Mouse (Mus musculus) heart, postnatal 10 days (tissue): ENCODE measurements around the gene Ovch2. TPM values are rescaled to one million over a fixed set of nuclear protein-coding genes. Genes with fewer than 3 reads are reported as not detected.
A peak's percentile ranks its signal among the peaks of the same experiment; 100 is the strongest.
"Not testable (repeated sequence)": the region's sequence is repeated elsewhere in the genome, so short reads cannot be mapped to it uniquely, and the experiment has no call there.

Experiments used
- DNase-seq, 2 experiments: peaks; one replicate each; pipeline ENCODE4 v3.0.0; 2021
- intact Hi-C: fragments of 180-260 bp; cut with DNase I; formaldehyde crosslinking; loops from one replicate; pipeline ENCODE4 v1.15.1; 2025
- total RNA-seq, 2 experiments: library from RNA; stranded (reverse); gene quantifications; 2 replicates each; pipeline ENCODE4 v1.2.3; 2021

Gene Ovch2
- total RNA-seq: not detected

DNA sequence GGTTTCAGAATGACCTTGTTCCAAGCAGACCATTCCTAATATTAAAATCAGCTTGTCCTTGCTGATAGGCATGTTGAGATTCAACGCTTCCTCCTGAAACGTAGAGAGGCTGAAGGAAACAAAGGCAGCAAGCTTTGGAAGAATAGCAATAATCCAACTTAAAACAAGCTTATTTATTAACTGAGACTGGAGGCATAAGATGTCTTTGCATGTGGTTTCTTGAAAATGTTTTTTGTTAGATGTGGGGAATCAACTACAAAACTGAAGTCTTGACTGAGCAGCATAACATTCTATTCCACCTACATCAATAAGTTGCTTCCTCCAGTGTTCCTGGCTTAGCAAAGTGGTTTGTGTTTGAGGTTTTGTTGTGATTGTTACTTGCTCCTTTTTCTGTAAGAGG is at the start of gene Ovch2:
Gene Ovch2 (minus strand): TSS at position 101 of the 400 bp plus-strand sequence.
- intact Hi-C loops: no loop called here
- DNase-seq: no peak

GRCm38 (mm10) chr7:107847390-107847789 is 46.4 kb upstream of the Ovch2 start, which contains the start of gene Olfr470:
Olfr470 (minus strand) TSS chr7:107847490.
- intact Hi-C loops: not testable (repeated sequence)

DNA sequence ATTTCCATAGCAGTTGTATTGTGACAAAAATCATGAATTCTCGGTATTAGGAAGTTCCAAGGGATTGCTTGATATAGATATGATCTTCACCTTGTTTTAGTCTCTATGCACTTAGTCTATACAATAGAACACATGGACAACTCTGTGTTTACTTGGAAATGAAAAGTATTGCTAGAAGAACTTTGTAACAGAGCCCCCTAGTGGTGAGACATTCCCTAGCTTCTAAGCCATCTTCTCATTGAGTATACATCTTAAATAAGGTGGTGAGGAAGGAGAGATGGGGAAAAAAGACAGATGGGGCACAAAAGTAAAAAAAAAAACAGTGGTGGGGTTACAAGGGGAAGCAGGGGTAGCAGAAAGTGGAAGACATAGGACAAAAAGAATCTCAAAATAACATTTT is 40.7 kb upstream of the Ovch2 start:
- intact Hi-C loops: no loop called here
- DNase-seq: peak in 1 of 2 experiments; percentile 2

More at GRCm38 (mm10) chr7:107847390-107847789, 46.4 kb upstream of the Ovch2 start, which contains the start of gene Olfr470:
- DNase-seq: not testable (repeated sequence)

DNA sequence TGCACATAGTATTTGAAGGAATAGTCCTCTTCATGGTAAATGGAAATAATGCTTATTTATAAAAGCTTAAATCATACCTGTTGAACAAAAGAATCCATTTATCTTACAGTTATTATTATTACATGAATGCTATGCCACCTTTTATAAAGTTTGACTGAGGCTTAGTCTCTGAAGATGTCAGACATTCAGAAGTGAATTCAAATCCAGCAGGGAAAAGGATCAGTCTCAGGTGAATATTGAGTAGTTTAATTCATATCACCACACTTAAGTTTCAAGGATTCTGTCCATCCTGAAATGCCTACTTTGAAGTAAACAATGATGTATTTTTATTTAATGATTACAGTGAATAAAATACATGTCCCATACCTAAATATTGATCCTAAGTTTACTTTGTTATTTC is 24.4 kb upstream of the Ovch2 start, which contains the start of gene Olfr469:
Gene Olfr469 (minus strand): TSS at position 101 of the 400 bp plus-strand sequence.
- intact Hi-C loops: not testable (repeated sequence)

DNA sequence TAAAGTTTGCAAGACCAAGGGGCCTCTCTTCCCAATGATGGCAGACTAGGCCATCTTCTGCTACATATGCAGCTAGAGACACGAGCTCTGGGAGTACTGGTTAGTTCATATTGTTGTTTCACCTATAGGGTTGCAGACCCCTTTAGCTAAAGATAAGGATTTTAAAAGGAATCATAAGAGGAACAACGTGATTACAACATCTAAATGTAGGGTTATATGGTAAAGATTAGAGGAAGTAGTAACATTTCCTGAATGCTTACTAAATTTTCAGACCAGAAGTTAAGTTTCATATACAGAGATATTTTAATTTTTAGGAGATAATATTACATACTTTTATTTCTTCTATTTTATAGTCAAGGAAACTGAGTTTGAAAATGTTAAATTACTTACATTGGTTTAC is 22.9 kb upstream of the Ovch2 start:
- DNase-seq, intact Hi-C loops: not testable (repeated sequence)

More for the DNA sequence above, 24.4 kb upstream of the Ovch2 start, which contains the start of gene Olfr469:
- DNase-seq: not testable (repeated sequence)

- intact Hi-C loops: no loop called here
- no peak for DNase-seq
Measured at GRCm38 (mm10) chr7:107819442-107819841, 18.4 kb upstream of the Ovch2 start.

DNA sequence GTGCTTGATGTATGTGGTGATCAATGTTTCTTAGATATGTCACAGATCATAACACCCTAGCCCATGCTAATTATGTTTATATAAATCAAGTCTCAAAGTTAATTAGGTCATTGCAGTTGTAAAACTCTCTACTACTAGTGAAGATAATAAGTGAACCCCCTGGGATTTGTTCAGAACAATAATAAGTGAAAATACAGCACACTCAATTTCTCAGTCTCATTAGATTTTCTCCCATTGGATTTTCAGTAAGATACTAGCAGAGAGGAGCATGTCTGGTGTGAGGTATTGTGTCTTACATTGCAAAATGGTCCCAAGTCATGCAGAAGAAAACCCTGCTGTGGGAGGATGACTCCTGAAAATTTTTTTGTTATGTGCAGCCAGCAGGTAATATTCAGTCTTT is 11.0 kb upstream of the Ovch2 start, which contains the start of gene Olfr467:
Gene Olfr467 (plus strand): TSS at position 301 of the 400 bp plus-strand sequence.
- DNase-seq: no peak
- intact Hi-C loops: no loop called here

GRCm38 (mm10) chr7:107802138-107802537 is 1.1 kb upstream of the Ovch2 start:
- intact Hi-C loops: no loop called here
- DNase-seq: no peak

DNA sequence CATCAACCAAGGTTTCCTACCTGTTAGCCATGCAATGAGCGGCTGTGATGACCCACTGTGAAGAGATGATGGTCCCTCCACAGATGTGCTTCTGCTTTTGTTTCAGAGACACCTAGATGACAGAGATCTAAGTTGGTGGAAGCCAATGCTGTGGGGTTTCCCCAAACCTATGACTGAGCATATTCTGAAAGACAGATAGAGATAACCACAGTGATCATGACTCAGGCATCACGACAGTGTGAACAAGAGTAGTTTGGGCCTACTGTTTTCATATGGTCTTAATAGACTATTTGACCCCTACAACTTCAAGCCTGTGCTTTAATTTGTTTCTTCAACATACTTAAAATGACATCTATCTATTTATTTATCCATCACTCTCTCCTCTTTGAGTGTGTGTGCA is 4.5 kb downstream of the Ovch2 start:
- DNase-seq: no peak
- intact Hi-C loops: no loop called here

DNA sequence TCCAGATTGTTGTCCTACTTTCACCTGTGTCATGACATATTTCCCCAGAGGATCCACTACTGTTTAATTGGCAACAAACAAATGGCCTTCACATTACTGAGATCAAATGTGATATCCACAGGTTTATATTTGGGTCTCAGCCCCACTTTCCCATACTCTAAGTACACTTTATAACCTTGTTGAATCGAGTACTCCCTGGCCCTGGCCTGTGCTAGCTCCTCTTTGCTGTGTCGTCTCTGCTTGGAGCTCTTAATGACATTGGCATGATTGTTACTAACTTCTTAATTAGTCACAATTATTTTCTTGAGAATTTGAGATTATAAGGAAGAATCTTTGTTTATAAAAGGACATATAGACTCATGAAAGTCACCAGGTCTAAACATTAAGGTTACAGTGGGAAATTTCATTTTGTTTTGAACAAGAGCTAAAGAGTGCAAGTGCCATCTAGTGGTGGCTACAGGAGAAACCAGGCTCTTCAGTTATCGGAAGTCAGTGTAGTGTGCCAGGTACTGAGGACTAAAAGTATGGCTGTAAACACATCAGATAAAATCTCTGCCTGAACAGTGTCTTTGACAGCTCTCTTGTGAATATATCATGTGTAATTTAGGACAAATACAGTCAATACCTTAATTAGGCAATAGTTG is 12.9 kb downstream of the Ovch2 start:
- intact Hi-C loops: loop anchor here (5.0 kb wide), 2 partner anchors 131 to 571 kb away; no protein-coding TSS in a partner anchor
- peak; percentile 8 to 35 for DNase-seq

- DNase-seq: peak in 1 of 2 experiments; percentile 18
- intact Hi-C loops: loop anchor here (2.0 kb wide), 1 partner anchor 31 kb away; no protein-coding TSS in a partner anchor
Measured at GRCm38 (mm10) chr7:107779611-107780010, 21.4 kb downstream of the Ovch2 start.

DNA sequence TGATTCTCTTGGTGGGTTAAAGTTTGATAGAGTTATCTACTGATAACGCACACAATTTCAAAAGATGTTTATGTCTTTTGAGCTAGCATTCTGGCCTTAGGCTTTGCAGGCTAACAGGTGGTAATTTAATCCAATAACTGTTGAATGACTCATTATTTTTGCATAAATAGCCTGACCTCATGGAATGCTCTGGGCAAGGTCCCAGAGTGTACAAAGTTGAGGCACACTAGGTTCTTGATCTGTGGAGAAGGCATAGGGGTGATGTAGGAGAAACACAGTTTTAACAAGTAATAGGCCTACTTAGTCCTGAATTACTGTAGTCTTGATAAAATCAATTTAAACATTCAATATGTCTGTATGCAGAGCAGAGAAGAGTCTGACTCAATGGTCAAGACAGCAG is 22.8 kb downstream of the Ovch2 start:
- no peak for DNase-seq
- intact Hi-C loops: loop anchor here (2.0 kb wide), 1 partner anchor 29 kb away; no protein-coding TSS in a partner anchor

- intact Hi-C loops: no loop called here
- DNase-seq: no peak
Measured at GRCm38 (mm10) chr7:107770812-107771211, 30.2 kb downstream of the Ovch2 start.

DNA sequence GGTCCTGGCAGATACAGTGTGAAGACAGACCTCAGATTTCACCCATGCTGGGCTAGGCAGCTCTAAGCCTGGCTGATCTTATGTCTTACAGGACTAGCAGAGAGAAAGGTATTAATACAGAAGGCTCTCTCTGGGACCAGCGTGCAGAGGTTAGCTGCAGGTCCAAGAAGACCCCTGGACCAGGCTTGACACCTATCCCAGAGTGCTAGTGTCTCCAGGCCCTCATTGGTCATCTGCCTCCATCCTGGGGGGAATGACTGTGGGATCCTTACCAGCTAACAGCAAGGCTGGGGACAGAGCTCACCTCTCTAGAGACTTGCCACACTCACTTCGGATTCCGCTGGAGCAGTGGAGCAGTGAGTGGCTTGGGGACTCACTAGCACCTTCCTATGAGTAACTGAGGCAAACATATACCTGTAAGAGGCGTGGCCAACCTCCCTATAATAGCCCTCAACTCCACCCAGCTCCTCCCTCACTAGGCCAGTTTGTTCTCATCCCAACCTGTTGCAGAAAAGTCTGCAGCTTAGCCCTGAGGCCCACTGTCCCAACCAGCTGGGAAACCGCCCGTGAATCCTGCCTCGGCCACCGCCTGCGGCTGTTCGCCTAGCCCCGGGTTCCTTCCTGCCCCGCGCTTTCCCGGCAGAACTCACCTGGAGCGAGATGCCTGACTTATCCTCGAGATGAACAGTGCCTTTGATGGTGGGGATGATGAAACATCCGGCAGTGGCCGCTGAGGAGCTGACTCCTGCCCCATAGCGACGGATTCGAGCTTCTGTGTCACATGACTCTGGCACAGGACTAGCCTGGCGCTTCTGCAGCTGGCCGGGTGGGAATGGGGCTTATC is 43.5 kb downstream of the Ovch2 start, which contains the start of gene Cyb5r2:
Gene Cyb5r2 (minus strand): TSS at position 725 of the 844 bp plus-strand sequence.
- peak; percentile 17 to 40 for DNase-seq
- intact Hi-C loops: no loop called here

DNA sequence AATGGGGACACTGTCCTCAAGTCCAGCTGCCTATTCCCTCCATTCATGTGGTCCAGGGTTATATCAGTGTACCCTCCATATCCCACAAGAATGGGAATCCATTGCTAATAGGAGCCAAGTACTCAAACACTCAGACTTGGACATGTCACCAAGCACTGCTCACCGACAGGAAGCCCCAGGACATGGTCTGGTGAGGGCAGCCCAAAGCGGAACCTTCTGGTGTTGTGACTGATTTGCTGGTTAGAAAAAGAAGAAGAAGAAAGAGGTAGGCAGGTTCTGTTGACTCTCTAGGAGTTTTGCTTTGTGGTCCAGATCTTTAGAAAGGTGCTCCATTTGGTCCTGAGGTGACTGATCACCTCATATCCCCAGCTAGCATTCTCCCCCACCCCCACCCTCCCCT is 44.3 kb downstream of the Ovch2 start:
- intact Hi-C loops: no loop called here
- no peak for DNase-seq

- intact Hi-C loops: no loop called here
Measured at GRCm38 (mm10) chr7:107755905-107756304, 45.1 kb downstream of the Ovch2 start.

DNA sequence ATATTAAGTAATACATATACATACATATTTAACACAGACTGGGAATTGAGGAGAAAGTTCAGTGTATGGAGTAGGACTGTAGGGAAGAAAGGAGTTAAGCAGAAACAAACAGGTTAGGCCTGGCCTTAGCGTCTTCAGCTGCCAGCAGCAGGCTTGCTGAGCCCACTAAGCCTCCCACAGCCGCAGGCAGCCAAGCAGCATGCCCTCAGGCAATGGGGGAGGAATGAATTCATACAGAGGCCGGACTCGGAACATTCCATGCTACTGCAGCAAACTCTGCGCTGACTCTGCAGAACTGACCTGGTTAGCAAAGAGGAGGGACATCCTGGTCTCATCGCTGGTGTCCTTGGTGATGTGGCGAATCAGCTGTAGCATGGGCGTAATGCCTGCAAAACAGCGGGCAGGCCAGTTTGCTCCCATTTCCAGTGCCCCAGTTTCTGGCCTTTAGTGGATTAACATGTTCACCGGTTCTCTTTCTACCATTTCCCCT is 48.9 kb downstream of the Ovch2 start:
- intact Hi-C loops: no loop called here
- no peak for DNase-seq

More at GRCm38 (mm10) chr7:107755905-107756304, 45.1 kb downstream of the Ovch2 start:
- peak in 1 of 2 experiments; percentile 18 for DNase-seq

GRCm38 (mm10) chr7:107749721-107750120 is 51.3 kb downstream of the Ovch2 start:
- intact Hi-C loops: loop anchor here (2.0 kb wide), 2 partner anchors 29 to 89 kb away; no protein-coding TSS in a partner anchor
- DNase-seq: no peak

GRCm38 (mm10) chr7:107749270-107749669 is 51.7 kb downstream of the Ovch2 start:
- intact Hi-C loops: loop anchor here (2.0 kb wide), 2 partner anchors 30 to 88 kb away; no protein-coding TSS in a partner anchor
- peak; percentile 30 to 68 for DNase-seq

- peak; percentile 60 to 79 for DNase-seq
- intact Hi-C loops: loop anchor here (2.0 kb wide), 2 partner anchors 31 to 87 kb away; no protein-coding TSS in a partner anchor
Measured at GRCm38 (mm10) chr7:107747954-107748353, 53.1 kb downstream of the Ovch2 start.

DNA sequence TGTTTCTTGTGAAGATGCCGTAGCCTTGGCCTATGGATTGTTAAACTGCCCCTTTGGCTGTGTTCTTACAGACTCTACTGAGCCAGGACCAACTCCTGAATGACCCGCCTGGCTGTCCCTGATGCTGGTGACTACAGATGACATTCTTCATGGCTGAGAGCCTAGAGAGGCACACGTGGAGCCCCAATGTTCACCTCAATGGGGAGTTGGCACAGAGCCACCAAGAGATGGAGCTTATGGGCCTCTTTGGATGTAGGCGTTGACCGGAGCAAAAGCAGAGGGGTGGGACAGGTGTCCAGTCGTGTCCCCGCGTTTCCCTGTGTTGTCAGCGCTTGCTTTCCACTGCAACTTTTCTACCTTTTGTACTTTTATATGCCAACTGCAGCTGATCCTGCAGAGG is 53.5 kb downstream of the Ovch2 start:
- no peak for DNase-seq
- intact Hi-C loops: no loop called here
